Mouse (Mus musculus) megakaryocyte, embryonic 14.5 days (primary cell): Measurements from ENCODE around the gene Dcaf8.

Source experiments
- FLI1 ChIP-seq: IDR thresholded peaks from 2 replicates; pipeline ENCODE4 v1.6.1; 2012; ENCODE audit warnings: low read length, inconsistent platforms, mixed read lengths
- GATA1 ChIP-seq: IDR thresholded peaks from 3 replicates; pipeline ENCODE4 v1.6.1; 2012; ENCODE audit warnings: mixed read lengths, low read length, inconsistent platforms, borderline replicate concordance

GRCm38 (mm10) chr1:172167911-172168310, 20.0 kb downstream of the Dcaf8 start:
- TF ChIP-seq GATA1 (no peak), FLI1 (no peak)
